Mouse (Mus musculus) kidney, adult 2 months (tissue): Measurements from ENCODE around the gene 1700092M07Rik. TPM values are rescaled to one million over a fixed set of nuclear protein-coding genes. Genes with fewer than 3 reads are reported as not detected.

Experiments used
- DNase-seq: peaks from one replicate; pipeline ENCODE4 v3.0.0; 2021
- H3K27ac ChIP-seq: fragments of 200-500 bp; 2 replicates; pipeline ENCODE4 v1.5.1; 2012; ENCODE audit warnings: low read depth, low read length, control low read depth, inconsistent platforms; ENCODE audit not compliant: insufficient read depth
- H3K27me3 ChIP-seq: fragments of 200-500 bp; replicated peaks from 2 replicates; pipeline ENCODE4 v1.6.1; 2012; ENCODE audit warnings: mild to moderate bottlenecking, moderate library complexity, low read length, inconsistent platforms; ENCODE audit not compliant: control insufficient read depth, insufficient read depth
- H3K36me3 ChIP-seq: fragments of 200-500 bp; 2 replicates; pipeline ENCODE4 v1.6.1; 2012; ENCODE audit warnings: mild to moderate bottlenecking, moderate library complexity, low read length, inconsistent platforms; ENCODE audit not compliant: control insufficient read depth, insufficient read depth
- H3K4me1 ChIP-seq: fragments of 200-500 bp; 2 replicates; pipeline ENCODE4 v1.6.1; 2011; ENCODE audit warnings: low read length; ENCODE audit not compliant: control insufficient read depth, insufficient read depth
- H3K4me3 ChIP-seq: fragments of 200-500 bp; 2 replicates; pipeline ENCODE4 v1.5.1; 2011; ENCODE audit warnings: mild to moderate bottlenecking, low read depth, low read length, control low read depth; ENCODE audit not compliant: insufficient read depth
- CTCF ChIP-seq: fragments of 200-500 bp; conservative IDR thresholded peaks from 2 replicates; pipeline ENCODE4 v1.5.1; 2011; ENCODE audit warnings: low read depth, mild to moderate bottlenecking, control low read depth, low read length, moderate library complexity, mixed read lengths; ENCODE audit not compliant: insufficient read depth, insufficient read length
- POLR2A ChIP-seq: fragments of 200-500 bp; IDR thresholded peaks from one replicate; pipeline ENCODE4 v1.6.1; 2011; ENCODE audit warnings: low read depth, low read length, control low read depth
- WGBS: fragments of 180-500 bp; shearing (Covaris S2); methylation state at CpG from one replicate; pipeline ENCODE4 v1.1.7; 2018; 5-methylcytosine and 5-hydroxymethylcytosine counted together
- polyA plus RNA-seq: library from polyadenylated mRNA; depleted of rRNA; stranded (reverse); fragments of >200 nt; gene quantifications from 2 replicates; pipeline ENCODE4 v1.2.3, GENCODE M21; 2012

1700092M07Rik gene
- polyA plus RNA-seq, 1 experiment: 0.39 TPM

DNA sequence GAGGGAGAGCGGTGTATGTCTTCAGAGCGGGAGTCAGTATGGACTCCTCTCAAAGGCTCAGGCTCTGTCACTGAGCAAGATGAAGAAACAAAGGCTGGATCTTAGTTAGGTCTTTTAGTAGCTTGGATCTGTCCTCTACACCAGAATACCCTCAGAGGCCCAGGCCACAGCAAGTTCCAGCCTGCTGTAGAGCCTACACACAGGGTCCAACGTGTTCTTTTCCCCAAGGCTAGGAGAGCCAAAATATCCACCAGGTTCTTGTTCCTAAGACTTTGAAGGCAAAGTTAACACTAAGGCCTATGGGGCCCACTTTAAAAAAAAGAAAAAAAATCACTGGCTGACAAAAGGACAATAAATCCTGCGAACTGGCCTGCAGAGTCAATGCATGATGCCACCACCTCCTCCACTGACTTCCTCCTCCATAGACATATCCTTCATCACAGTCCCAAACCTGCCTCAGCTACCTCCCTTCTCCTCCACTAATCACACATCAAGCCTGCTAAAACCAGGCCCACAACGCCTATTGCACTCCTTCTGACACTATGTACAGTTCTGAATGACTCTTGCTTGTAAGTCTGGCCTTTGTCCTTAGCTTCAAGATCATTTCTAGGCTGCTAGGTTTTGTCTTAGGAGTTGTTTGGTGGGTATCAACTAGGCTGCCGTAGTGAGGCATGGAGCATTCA, 35.4 kb upstream of the 1700092M07Rik start:
- WGBS: 78% methylated on average over 6 of the region's 6 CpGs
- TF ChIP-seq CTCF (no peak), POLR2A (no peak)

DNA sequence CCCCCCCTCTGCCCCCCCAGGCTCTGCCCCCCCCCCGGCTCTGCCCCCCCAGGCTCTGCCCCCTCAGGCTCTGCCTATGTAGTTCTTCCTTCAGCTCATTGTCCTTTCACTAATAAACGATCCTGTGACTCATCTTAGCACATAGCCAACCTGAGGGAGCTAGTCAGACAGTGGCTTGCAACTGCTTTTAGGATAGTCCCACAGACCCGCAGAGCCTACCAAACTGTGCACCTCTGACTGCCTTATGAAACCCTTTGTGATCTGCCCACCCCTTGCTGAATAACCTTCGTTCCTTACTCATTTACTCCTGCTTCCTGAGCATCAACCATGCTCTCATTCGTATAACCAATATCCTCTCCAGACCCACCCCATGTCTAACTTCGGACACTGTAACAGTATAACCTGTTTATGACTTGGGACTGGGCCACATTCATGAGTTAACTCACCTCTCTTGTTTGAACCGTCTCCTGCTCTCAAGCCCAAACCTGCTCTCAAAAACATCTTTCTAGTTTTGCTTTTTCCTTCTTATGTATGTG, 34.3 kb upstream of the 1700092M07Rik start:
- Histone ChIP-seq H3K27me3 (no peaks in the 10 kb centered on the region), H3K27ac (no peak overlapping the region), H3K4me3 (no peak overlapping the region), H3K4me1 (peaks cover 3% of the 10 kb centered on the region; the same call in 1 of the 2 replicates), H3K36me3 (peaks cover 4% of the 10 kb centered on the region)
- TF ChIP-seq CTCF (no peak), POLR2A (no peak)
- WGBS: 70% methylated on average over 7 of the region's 7 CpGs
- DNase-seq: no peak

More for the DNA sequence above, 35.4 kb upstream of the 1700092M07Rik start:
- DNase-seq: no peak
- H3K4me3 ChIP-seq: no peak overlapping the region
- H3K27me3 ChIP-seq: no peaks in the 10 kb centered on the region
- H3K27ac ChIP-seq: no peak overlapping the region
- H3K36me3 ChIP-seq: peaks cover 2% of the 10 kb centered on the region
- H3K4me1 ChIP-seq: peaks cover 3% of the 10 kb centered on the region; the same call in 1 of the 2 replicates

DNA sequence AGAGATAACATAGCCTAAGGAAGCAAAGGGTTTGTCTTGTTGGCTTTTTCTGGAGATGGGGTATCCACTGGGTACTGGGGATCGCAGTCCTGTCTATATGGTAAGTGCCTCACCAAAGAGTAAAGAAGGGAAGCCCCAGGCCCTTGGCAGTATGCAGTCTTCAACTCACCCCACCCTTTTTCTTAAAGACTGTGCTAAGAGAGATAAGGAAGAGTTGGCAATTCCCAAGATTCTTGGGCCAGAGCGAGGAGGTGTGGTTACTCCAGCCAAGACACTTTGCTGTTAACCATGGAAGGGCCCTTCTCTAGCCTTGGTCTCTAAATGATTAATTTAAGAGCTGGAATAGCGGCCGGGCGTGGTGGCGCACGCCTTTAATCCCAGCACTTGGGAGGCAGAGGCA, 33.6 kb upstream of the 1700092M07Rik start:
- TF ChIP-seq CTCF (no peak), POLR2A (no peak)
- Histone ChIP-seq H3K4me3 (no peak overlapping the region), H3K4me1 (peaks cover 8% of the 10 kb centered on the region), H3K36me3 (peaks cover 4% of the 10 kb centered on the region), H3K27ac (no peak overlapping the region), H3K27me3 (no peaks in the 10 kb centered on the region)
- 78% methylated on average over 7 of the region's 7 CpGs for WGBS
- DNase-seq: no peak

DNA sequence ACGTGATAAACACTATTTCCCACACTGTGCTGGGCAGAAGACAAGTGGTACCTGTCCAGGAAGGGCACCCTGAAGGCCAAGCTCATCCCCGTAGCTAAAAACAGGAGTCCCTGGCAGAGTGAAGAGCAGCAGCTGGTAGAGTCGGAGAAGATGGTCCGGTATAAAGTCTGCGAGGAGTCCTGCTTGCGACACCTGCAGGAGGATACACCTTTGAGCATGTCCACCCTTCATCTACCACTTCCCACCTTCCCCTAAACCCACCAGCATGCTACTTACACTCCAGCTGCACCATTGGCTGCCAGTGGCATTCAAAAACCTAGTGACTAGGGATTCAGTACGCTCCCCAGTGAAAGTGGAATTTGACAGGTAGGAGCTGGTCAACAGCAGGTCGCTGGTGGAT, 31.6 kb upstream of the 1700092M07Rik start:
- Histone ChIP-seq H3K4me3 (no peak overlapping the region), H3K27me3 (no peaks in the 10 kb centered on the region), H3K4me1 (peaks cover 9% of the 10 kb centered on the region; the same call in 1 of the 2 replicates), H3K27ac (no peak overlapping the region), H3K36me3 (peaks cover 4% of the 10 kb centered on the region)
- TF ChIP-seq POLR2A (no peak), CTCF (no peak)
- DNase-seq: no peak
- 90% methylated on average over 8 of the region's 8 CpGs for WGBS

DNA sequence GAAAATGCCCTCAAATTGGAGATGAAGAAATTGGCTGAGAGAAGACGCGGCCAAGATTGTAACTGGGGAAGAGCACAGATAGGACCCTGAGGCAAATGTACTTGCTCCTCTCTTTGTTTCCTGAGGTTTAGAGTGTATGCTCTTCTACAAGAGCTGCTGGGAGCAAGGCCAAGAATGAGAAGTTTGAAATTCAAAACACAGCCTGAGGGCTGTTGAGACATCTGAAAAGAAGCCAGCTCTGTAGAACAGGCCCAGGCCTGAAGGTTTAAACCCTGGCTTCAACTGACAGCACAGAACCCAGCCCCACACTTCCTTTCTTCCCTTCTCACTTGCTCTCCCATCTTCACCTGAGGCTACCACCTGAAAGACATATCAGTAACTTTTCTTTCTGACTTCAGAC, 30.5 kb upstream of the 1700092M07Rik start:
- H3K4me3 ChIP-seq: no peak overlapping the region
- peaks cover 9% of the 10 kb centered on the region; the same call in 1 of the 2 replicates for H3K4me1 ChIP-seq
- no peaks in the 10 kb centered on the region for H3K27me3 ChIP-seq
- WGBS: 87% methylated on average over 2 of the region's 2 CpGs
- no peak for TF ChIP-seq CTCF
- no peak for TF ChIP-seq POLR2A
- peaks cover 4% of the 10 kb centered on the region for H3K36me3 ChIP-seq
- no peak for DNase-seq
- no peak overlapping the region for H3K27ac ChIP-seq

DNA sequence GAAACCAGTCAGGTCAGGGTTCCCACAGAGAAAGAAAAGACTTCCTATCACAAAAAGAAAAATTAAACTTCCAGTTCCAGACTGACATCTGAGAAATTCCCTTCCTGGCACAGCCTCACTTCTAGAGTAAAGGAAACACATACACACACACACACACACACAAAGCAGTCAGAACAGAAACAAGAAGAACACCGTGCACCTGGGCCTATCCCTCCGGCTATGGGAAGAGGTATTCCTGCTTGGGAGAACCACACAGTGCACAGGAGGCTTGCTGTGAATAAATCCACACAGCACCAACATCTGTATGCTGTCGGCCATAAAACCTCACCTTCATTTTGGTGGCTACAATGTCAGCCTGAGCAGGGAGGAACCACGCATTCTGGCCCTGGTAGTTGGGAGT, 29.0 kb upstream of the 1700092M07Rik start:
- no peaks in the 10 kb centered on the region for H3K27me3 ChIP-seq
- TF ChIP-seq POLR2A: no peak
- TF ChIP-seq CTCF: no peak
- peaks cover 4% of the 10 kb centered on the region for H3K36me3 ChIP-seq
- H3K4me3 ChIP-seq: peak overlapping the region; percentile 40; the same call in 1 of the 2 replicates
- WGBS: 16% methylated on average over 4 of the region's 4 CpGs
- H3K4me1 ChIP-seq: peaks cover 9% of the 10 kb centered on the region; the same call in 1 of the 2 replicates
- DNase-seq: peak; percentile 43
- H3K27ac ChIP-seq: peak overlapping the region; percentile 29

DNA sequence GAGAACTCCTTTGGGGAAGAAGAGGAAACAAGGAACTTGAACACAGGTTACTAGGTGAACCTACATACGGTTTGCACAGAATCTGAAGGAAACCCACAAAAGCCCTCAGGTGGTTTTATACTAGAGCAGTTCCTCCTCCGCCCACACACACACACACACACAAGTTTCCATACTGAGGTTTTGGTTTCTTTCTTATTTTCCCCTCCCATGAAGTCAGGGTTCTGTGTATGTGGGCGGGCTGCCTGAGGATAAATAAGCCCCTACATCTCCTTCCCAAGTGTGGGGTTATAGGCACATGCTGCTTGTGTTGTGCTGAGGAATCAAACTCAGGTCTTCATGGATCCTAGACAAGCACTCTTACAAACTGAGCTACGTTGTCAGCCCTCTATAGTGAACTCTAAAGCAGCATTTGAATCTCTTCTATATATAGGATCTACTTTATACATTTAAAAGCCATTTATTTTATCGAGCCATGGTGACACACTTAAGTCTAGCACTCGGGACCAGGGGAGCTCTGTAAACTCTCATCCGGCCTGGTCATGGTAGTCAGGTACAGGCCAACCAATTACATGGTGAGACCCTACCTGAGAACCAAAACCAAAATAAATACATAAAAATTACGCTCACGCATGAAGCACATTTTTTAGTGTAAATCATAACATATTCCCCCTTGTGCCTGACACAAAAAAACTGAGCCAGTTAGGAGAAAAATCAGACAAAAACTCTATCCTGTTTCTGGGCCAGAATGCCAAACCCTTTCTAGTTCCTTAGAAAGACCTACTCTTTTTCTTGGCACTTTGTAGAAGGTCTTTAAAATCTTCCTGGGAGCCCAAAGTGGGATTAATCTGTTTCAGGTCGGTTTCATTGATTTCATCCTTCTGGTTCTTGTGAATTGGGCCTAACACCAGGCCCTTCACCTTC, 28.3 kb upstream of the 1700092M07Rik start:
- WGBS: 32% methylated on average over 10 of the region's 10 CpGs
- H3K4me3 ChIP-seq: peak overlapping the region; percentile 81
- H3K27ac ChIP-seq: peak overlapping the region; percentile 83
- peaks cover 9% of the 10 kb centered on the region; the same call in 1 of the 2 replicates for H3K4me1 ChIP-seq
- TF ChIP-seq POLR2A (no peak), CTCF (no peak)
- H3K27me3 ChIP-seq: no peaks in the 10 kb centered on the region
- peaks cover 4% of the 10 kb centered on the region for H3K36me3 ChIP-seq
- no peak for DNase-seq
